Mouse (Mus musculus) lung, postnatal 4 days (tissue): ENCODE data around the gene Cela3b.
A peak's percentile ranks its signal among the peaks of the same experiment; 100 is the strongest.
"Not testable (repeated sequence)": the region's sequence is repeated elsewhere in the genome, so short reads cannot be mapped to it uniquely, and the experiment has no call there.

ENCODE experiments used
- DNase-seq, 2 experiments: peaks; one replicate each; pipeline ENCODE4 v3.0.0; 2021

Cela3b gene

GRCm38 (mm10) chr4:137412185-137412709 lies 18.1 kb downstream of the Cela3b start:
- not testable (repeated sequence) for DNase-seq

- no peak for DNase-seq
Measured at GRCm38 (mm10) chr4:137409691-137410090, 20.6 kb downstream of the Cela3b start, which contains the start of gene Cela3a. TSS of gene Cela3a (minus strand) at chr4:137409791.

GRCm38 (mm10) chr4:137405571-137405970 lies 24.8 kb downstream of the Cela3b start:
- no peak for DNase-seq

DNA sequence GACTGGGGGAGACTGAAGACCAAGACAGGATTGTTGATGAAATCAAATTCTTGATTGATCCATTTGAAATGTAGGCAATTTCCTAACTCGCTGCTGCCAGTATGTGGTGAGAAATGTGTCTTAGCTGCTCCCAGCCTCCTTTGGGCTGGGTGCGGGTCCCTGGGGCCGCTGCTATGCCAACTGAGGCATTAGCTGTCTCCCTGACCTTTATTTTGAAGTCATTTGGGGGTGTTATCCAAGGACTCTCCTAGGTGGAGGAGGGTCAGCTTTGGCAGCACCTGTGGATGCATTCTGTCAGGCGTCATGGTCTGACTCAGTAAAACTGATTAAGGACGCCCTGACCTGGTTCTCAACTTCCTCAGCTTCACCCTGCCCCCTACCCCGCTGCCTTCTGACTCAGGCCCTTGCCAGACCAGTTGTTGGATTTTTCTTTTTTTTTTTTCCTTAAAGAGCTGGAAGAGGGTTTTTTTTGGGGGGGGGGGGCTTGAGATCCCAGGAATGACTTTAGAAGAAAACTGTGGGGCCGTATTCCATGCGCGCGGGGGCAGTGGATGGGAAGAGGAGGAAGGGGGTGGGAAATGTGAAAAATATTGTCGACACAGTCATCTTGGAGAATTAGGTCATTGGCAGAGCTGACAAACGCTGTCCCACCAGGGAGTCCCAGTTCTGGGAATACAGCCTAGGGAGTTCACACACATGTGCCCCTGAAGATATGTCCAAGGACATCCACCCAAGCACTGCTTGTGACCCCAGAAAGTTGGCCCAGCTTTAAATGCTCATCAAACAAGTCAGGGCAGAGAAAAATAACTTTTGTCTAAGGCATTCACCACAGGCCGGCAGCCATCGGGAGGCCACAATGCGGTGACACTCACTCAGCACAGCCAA lies 33.5 kb downstream of the Cela3b start:
- no peak for DNase-seq

DNA sequence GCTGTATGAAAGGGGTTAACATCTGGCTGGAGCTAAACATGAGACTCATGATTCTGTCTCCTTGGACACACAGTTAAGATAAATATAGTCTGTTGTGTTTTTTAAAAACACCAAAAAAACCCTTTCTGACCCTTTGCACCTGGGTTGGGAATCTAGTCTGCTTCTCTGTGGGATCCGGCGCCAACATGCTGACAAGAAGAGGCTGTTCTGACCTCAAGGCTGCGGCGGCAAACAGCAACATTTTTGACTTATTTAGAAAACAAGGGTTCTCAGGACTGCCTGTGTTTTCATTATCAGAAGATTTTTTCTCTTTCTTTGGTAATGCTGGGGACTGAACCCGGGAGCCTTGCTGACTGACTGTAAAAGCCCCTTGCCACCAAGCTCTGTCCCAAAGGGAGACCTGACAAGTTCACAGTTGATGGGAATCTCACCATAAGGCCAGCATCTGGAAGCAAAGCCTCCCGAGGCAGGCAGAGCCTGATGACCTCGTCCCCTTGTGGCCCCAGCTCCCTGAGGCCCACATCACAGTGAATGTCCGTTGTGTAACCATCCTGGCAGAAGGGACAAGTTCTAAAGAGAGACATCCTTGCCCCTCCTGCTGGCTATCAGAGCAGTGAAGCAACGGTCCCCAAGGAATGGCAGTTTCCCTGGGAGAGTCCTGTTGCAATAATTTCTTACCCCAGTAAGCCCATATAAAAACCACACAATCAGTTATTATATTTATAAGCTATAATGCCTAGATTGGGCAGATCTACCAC lies 36.8 kb downstream of the Cela3b start:
- DNase-seq = no peak

DNA sequence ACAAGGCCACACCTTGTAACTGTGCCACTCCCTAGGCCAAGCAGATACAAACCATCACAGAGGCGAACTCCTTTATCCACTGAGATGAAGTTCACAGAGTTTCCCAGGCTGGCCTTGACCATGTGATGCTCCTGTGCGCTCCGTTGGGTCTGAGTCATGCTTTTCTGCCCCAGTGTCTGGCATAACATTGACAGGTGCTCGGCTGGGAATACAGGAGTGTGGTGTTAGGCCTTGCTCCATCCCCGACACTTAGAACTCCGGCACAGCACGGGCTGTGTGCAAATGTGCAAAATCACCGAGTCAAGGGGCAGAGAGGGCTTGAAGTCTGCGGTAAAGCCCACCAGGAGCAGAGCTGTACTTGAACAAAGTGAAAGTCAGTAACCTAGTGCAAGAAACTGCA lies 37.5 kb downstream of the Cela3b start:
- no peak for DNase-seq

DNA sequence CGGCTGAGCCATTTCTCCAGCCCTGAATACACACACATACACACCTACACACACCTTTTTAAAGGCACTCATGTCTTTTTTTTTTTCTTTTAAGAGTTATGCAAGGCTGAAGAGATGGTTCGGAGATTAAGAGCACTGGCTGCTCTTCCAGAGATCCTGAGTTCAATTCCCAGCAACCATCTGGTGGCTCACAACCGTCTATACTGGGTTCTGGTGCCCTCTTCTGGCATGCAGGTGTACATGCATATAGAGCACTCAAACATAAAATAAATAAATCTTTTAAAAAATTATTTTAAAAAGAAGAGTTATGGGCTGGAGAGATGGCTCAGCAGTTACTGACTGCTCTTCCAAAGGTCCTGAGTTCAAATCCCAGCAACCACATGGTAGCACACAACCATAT lies 39.1 kb downstream of the Cela3b start:
- DNase-seq = no peak

- DNase-seq = no peak
Measured at GRCm38 (mm10) chr4:137390196-137390595, 40.1 kb downstream of the Cela3b start.

GRCm38 (mm10) chr4:137388983-137389382 lies 41.4 kb downstream of the Cela3b start:
- no peak for DNase-seq

- peak; percentile 89 to 91 for DNase-seq
Measured at GRCm38 (mm10) chr4:137388059-137388794, 42.1 kb downstream of the Cela3b start.

- DNase-seq = no peak
Measured at GRCm38 (mm10) chr4:137387482-137388058, 42.8 kb downstream of the Cela3b start.

GRCm38 (mm10) chr4:137380702-137381605 lies 49.4 kb downstream of the Cela3b start:
- DNase-seq = no peak

DNA sequence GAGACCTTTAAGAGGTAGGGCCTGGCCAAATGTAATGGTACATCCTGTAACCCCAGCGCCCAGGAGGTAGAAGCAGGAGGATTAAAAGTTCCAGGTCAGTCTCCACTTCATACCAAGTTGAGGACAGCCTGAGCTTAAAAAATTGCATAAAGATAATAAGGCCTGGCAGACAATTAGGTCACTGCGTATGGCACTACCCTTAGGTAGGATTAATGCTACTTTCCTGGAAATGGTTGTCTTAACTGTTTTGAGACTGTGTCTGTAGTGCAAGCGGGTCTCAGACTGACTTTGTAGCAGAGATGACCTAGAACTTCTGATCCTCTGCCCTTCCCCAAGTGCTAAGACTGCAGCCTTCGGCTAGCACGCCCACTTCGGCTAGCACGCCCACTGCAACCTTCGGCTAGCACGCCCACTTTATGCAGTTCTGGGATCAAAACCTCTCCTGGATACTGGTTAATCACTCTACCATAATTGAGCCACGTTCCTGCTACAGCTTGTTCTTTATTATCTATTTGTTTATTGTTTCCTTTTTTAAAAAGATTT lies 50.6 kb downstream of the Cela3b start:
- no peak for DNase-seq

DNA sequence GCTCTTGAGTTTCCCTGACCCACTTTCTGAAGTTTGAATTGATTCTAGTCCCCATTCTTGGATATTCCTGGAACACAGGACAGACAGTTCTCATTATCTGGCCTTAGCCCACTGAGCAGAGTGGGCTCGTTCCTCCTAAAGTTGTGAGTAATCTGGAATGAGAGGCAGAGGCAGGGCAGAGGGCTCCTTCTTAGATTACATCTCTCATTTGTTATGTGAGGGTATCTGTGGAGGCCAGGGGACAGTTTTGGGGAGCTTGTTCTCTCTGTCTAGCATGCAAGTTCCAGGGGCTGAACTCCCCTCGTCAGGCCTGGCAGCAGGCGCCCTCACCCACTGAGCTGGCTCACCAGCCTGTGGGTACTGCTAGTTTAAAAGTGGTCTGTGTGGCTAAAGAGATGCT lies 51.3 kb downstream of the Cela3b start:
- DNase-seq = no peak

DNA sequence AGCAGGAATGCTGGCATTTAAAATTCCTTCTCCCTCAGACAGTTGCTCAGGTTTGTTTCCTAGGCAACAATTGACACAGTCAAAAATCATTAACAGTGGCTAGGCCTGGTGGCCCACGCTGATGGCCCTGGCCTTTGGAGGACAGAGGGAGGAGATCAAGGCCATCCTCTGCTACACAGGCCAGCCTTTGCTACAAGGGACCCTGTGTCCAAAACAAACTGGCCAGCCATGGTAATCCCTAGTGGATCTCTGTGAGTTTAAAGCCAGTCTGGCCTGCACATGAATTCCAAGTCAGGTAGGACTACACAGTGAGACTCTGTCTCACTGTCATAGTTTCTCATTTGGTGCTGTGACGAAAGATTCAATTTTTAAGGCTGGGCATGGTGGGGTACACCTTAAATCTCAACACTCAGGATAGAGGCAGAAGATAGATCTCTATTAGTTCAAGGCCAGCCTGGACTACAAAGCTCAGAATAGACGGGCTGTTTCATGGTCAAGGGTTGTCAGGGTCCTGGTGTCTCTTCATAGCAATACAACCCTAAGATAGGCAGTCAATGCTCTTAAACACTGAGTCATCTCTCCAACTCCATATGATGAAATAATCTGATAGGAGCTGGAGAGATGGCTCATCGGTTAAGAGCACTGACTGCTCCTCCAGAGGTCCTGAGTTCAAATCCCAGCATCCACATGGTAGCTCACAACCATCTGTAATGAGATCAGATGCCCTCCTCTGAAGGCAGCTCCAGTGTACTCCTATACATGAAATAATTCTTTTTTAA lies 52.6 kb downstream of the Cela3b start:
- no peak for DNase-seq

GRCm38 (mm10) chr4:137376778-137377177 lies 53.6 kb downstream of the Cela3b start:
- no peak for DNase-seq

- DNase-seq = peak in 1 of 2 experiments; percentile 71
Measured at GRCm38 (mm10) chr4:137375314-137376278, 54.7 kb downstream of the Cela3b start.

DNA sequence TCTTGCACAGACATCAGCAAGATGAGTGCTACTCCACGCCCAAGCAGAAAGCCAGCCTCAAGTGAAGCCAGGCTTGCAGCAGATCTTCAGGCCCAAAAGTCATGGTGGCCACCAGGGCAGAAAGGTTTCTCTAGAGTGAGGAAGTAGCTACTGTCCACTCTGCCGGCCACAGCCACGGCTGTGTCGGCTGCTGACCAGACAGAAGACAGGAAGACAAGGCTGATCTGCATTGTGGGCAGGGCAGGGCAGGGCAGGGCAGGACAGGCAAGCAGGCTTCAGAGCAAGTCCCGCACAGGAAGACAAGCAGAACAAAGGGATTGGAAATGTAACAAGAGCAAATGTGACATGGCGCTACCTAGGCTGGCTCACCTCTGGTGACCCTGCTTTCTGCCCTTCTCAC lies 56.6 kb downstream of the Cela3b start:
- peak; percentile 59 to 70 for DNase-seq
